Mouse (Mus musculus) thymus, postnatal 4 days (tissue): ENCODE measurements around the gene Slc35f3.

Experiments used
- DNase-seq: peaks from one replicate; pipeline ENCODE4 v3.0.0; 2021

Gene Slc35f3

GRCm38 (mm10) chr8:126298296-126299093 is at the start of gene Slc35f3:
TSS of gene Slc35f3 (plus strand) at chr8:126298558.
- DNase-seq: peak; percentile 50

- DNase-seq: no peak
Measured at GRCm38 (mm10) chr8:126250486-126250885, 47.9 kb upstream of the Slc35f3 start.

GRCm38 (mm10) chr8:126256585-126257391 is 41.6 kb upstream of the Slc35f3 start:
- DNase-seq: no peak

GRCm38 (mm10) chr8:126257392-126257681 is 41.0 kb upstream of the Slc35f3 start:
- DNase-seq: no peak

GRCm38 (mm10) chr8:126258175-126258781 is 40.1 kb upstream of the Slc35f3 start:
- DNase-seq: peak; percentile 89

GRCm38 (mm10) chr8:126265186-126265585 is 33.2 kb upstream of the Slc35f3 start:
- no peak for DNase-seq

GRCm38 (mm10) chr8:126267118-126267517 is 31.2 kb upstream of the Slc35f3 start:
- DNase-seq: no peak

GRCm38 (mm10) chr8:126269733-126270132 is 28.6 kb upstream of the Slc35f3 start:
- DNase-seq: no peak

GRCm38 (mm10) chr8:126272445-126272844 is 25.9 kb upstream of the Slc35f3 start:
- DNase-seq: no peak

- no peak for DNase-seq
Measured at GRCm38 (mm10) chr8:126273066-126273465, 25.3 kb upstream of the Slc35f3 start.

GRCm38 (mm10) chr8:126274866-126275360 is 23.4 kb upstream of the Slc35f3 start:
- DNase-seq: no peak

- DNase-seq: no peak
Measured at GRCm38 (mm10) chr8:126275886-126276285, 22.5 kb upstream of the Slc35f3 start.

GRCm38 (mm10) chr8:126291951-126292350 is 6.4 kb upstream of the Slc35f3 start:
- DNase-seq: no peak

- DNase-seq: peak; percentile 42
Measured at GRCm38 (mm10) chr8:126297284-126297845, 993 bp upstream of the Slc35f3 start.

- DNase-seq: no peak
Measured at GRCm38 (mm10) chr8:126299333-126299732, 975 bp downstream of the Slc35f3 start.

GRCm38 (mm10) chr8:126300350-126300749 is 2.0 kb downstream of the Slc35f3 start:
- DNase-seq: no peak

- no peak for DNase-seq
Measured at GRCm38 (mm10) chr8:126301580-126301979, 3.2 kb downstream of the Slc35f3 start.

- no peak for DNase-seq
Measured at GRCm38 (mm10) chr8:126307164-126307563, 8.8 kb downstream of the Slc35f3 start.

GRCm38 (mm10) chr8:126309015-126309414 is 10.7 kb downstream of the Slc35f3 start:
- DNase-seq: no peak

GRCm38 (mm10) chr8:126324931-126325330 is 26.6 kb downstream of the Slc35f3 start:
- DNase-seq: no peak

- no peak for DNase-seq
Measured at GRCm38 (mm10) chr8:126326136-126326535, 27.8 kb downstream of the Slc35f3 start.

GRCm38 (mm10) chr8:126326731-126327130 is 28.4 kb downstream of the Slc35f3 start:
- no peak for DNase-seq

- DNase-seq: no peak
Measured at GRCm38 (mm10) chr8:126327786-126328185, 29.4 kb downstream of the Slc35f3 start.
